Mouse (Mus musculus): ENCODE measurements around the gene Akap6. TPM values are rescaled to one million over a fixed set of nuclear protein-coding genes. Genes with fewer than 3 reads are reported as not detected.

Akap6 gene
- total RNA-seq, 1 experiment, result 0.09 TPM

GRCm38 (mm10) chr12:52944274-52944673 is 245.1 kb downstream of the Akap6 start:
- Histone ChIP-seq H3K4me1 (ENCODE audit: control insufficient read depth in 2 of 2, insufficient read depth in 2 of 2, low read length in 2 of 2, poor library complexity in 1 of 2) (no peaks in the 10 kb centered on the region), H3K4me3 (ENCODE audit: insufficient read depth in 1 of 2, low read depth in 1 of 2, low read length in 2 of 2, poor library complexity in 1 of 2, severe bottlenecking in 1 of 2) (no peak overlapping the region), H3K27ac (ENCODE audit: insufficient read depth, low read depth, low read length, poor library complexity, severe bottlenecking) (no peak overlapping the region), H3K9me3 (ENCODE audit: control insufficient read depth, insufficient read depth, low read depth, low read length) (no peaks in the 10 kb centered on the region), H3K9ac (ENCODE audit: insufficient read depth, low read depth, low read length, poor library complexity, severe bottlenecking) (no peak overlapping the region), H3K36me3 (ENCODE audit: control insufficient read depth, insufficient read depth, low read length, poor library complexity, severe bottlenecking) (no peaks in the 10 kb centered on the region)
- in situ Hi-C loops (cut with MboI; ENCODE audit: low sequenced_read_pairs in 2 of 2, unreplicated experiment in 2 of 2), result no loop called here
- no peak for DNase-seq (ENCODE audit: low read depth, low spot score)
- TF ChIP-seq MAFK (IDR thresholded peaks at IDR 0.05; ENCODE audit: insufficient read depth, low read depth, low read length) (no peak), ZC3H11A (IDR thresholded peaks at IDR 0.05; ENCODE audit: borderline replicate concordance, low read depth, low read length) (no peak), CHD2 (IDR thresholded peaks at IDR 0.05; ENCODE audit: low read depth, low read length) (no peak), ZNF384 (IDR thresholded peaks at IDR 0.05; ENCODE audit: low read depth, low read length) (no peak), HCFC1 (IDR thresholded peaks at IDR 0.05; ENCODE audit: borderline replicate concordance, insufficient read depth, low read length) (no peak)

DNA sequence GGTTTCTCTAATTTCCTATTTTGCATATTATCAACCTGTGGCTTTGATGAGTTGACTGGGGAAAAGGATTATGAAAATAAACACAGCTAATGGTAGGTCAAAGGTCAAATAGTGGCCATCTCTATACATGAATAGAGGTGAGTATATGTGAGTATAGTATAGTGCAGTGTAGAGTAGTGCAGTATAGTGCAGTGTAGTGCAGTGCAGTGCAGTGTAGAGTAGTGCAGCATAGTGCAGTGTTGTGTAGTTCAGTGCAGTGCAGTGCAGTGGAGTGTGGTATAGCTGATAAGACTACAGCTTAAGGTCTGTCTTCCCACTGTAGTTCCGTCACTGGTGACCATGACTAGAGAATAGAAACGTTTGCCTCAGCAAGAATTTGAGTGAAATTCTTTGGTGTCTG is 245.8 kb downstream of the Akap6 start:
- TF ChIP-seq ZC3H11A (IDR thresholded peaks at IDR 0.05; ENCODE audit: borderline replicate concordance, low read depth, low read length) (no peak), ZNF384 (IDR thresholded peaks at IDR 0.05; ENCODE audit: low read depth, low read length) (no peak), CHD2 (IDR thresholded peaks at IDR 0.05; ENCODE audit: low read depth, low read length) (no peak), HCFC1 (IDR thresholded peaks at IDR 0.05; ENCODE audit: borderline replicate concordance, insufficient read depth, low read length) (no peak), MAFK (IDR thresholded peaks at IDR 0.05; ENCODE audit: insufficient read depth, low read depth, low read length) (no peak)
- DNase-seq (ENCODE audit: low read depth, low spot score), result no peak
- Histone ChIP-seq H3K36me3 (ENCODE audit: control insufficient read depth, insufficient read depth, low read length, poor library complexity, severe bottlenecking) (no peaks in the 10 kb centered on the region), H3K9ac (ENCODE audit: insufficient read depth, low read depth, low read length, poor library complexity, severe bottlenecking) (no peak overlapping the region), H3K27ac (ENCODE audit: insufficient read depth, low read depth, low read length, poor library complexity, severe bottlenecking) (no peak overlapping the region), H3K4me1 (ENCODE audit: control insufficient read depth in 2 of 2, insufficient read depth in 2 of 2, low read length in 2 of 2, poor library complexity in 1 of 2) (no peaks in the 10 kb centered on the region), H3K9me3 (ENCODE audit: control insufficient read depth, insufficient read depth, low read depth, low read length) (no peaks in the 10 kb centered on the region), H3K4me3 (ENCODE audit: insufficient read depth in 1 of 2, low read depth in 1 of 2, low read length in 2 of 2, poor library complexity in 1 of 2, severe bottlenecking in 1 of 2) (no peak overlapping the region)
- in situ Hi-C loops (cut with MboI; ENCODE audit: low sequenced_read_pairs in 2 of 2, unreplicated experiment in 2 of 2), result no loop called here

GRCm38 (mm10) chr12:52950660-52951059 is 251.5 kb downstream of the Akap6 start:
- in situ Hi-C loops (cut with MboI; ENCODE audit: low sequenced_read_pairs in 2 of 2, unreplicated experiment in 2 of 2), result no loop called here
- H3K27ac ChIP-seq (ENCODE audit: insufficient read depth, low read depth, low read length, poor library complexity, severe bottlenecking), result no peak overlapping the region
- no peaks in the 10 kb centered on the region for H3K4me1 ChIP-seq (ENCODE audit: control insufficient read depth in 2 of 2, insufficient read depth in 2 of 2, low read length in 2 of 2, poor library complexity in 1 of 2)
- H3K4me3 ChIP-seq (ENCODE audit: insufficient read depth in 1 of 2, low read depth in 1 of 2, low read length in 2 of 2, poor library complexity in 1 of 2, severe bottlenecking in 1 of 2), result no peak overlapping the region
- DNase-seq (ENCODE audit: low read depth, low spot score), result no peak
- no peak overlapping the region for H3K9ac ChIP-seq (ENCODE audit: insufficient read depth, low read depth, low read length, poor library complexity, severe bottlenecking)
- TF ChIP-seq HCFC1 (IDR thresholded peaks at IDR 0.05; ENCODE audit: borderline replicate concordance, insufficient read depth, low read length), result no peak
- TF ChIP-seq ZC3H11A (IDR thresholded peaks at IDR 0.05; ENCODE audit: borderline replicate concordance, low read depth, low read length), result no peak
- TF ChIP-seq ZNF384 (IDR thresholded peaks at IDR 0.05; ENCODE audit: low read depth, low read length), result no peak
- no peak for TF ChIP-seq CHD2 (IDR thresholded peaks at IDR 0.05; ENCODE audit: low read depth, low read length)
- TF ChIP-seq MAFK (IDR thresholded peaks at IDR 0.05; ENCODE audit: insufficient read depth, low read depth, low read length), result no peak
- H3K9me3 ChIP-seq (ENCODE audit: control insufficient read depth, insufficient read depth, low read depth, low read length), result no peaks in the 10 kb centered on the region
- H3K36me3 ChIP-seq (ENCODE audit: control insufficient read depth, insufficient read depth, low read length, poor library complexity, severe bottlenecking), result no peaks in the 10 kb centered on the region

- TF ChIP-seq ZNF384 (IDR thresholded peaks at IDR 0.05; ENCODE audit: low read depth, low read length), result no peak
- no peak for TF ChIP-seq CHD2 (IDR thresholded peaks at IDR 0.05; ENCODE audit: low read depth, low read length)
- no peak for TF ChIP-seq ZC3H11A (IDR thresholded peaks at IDR 0.05; ENCODE audit: borderline replicate concordance, low read depth, low read length)
- no peak for TF ChIP-seq HCFC1 (IDR thresholded peaks at IDR 0.05; ENCODE audit: borderline replicate concordance, insufficient read depth, low read length)
- TF ChIP-seq MAFK (IDR thresholded peaks at IDR 0.05; ENCODE audit: insufficient read depth, low read depth, low read length), result no peak
- in situ Hi-C loops (cut with MboI; ENCODE audit: low sequenced_read_pairs in 2 of 2, unreplicated experiment in 2 of 2), result no loop called here
- no peak overlapping the region for H3K27ac ChIP-seq (ENCODE audit: insufficient read depth, low read depth, low read length, poor library complexity, severe bottlenecking)
- H3K4me3 ChIP-seq (ENCODE audit: insufficient read depth in 1 of 2, low read depth in 1 of 2, low read length in 2 of 2, poor library complexity in 1 of 2, severe bottlenecking in 1 of 2), result no peak overlapping the region
- no peak for DNase-seq (ENCODE audit: low read depth, low spot score)
- no peak overlapping the region for H3K9ac ChIP-seq (ENCODE audit: insufficient read depth, low read depth, low read length, poor library complexity, severe bottlenecking)
- H3K4me1 ChIP-seq (ENCODE audit: control insufficient read depth in 2 of 2, insufficient read depth in 2 of 2, low read length in 2 of 2, poor library complexity in 1 of 2), result no peaks in the 10 kb centered on the region
- H3K36me3 ChIP-seq (ENCODE audit: control insufficient read depth, insufficient read depth, low read length, poor library complexity, severe bottlenecking), result no peaks in the 10 kb centered on the region
- no peaks in the 10 kb centered on the region for H3K9me3 ChIP-seq (ENCODE audit: control insufficient read depth, insufficient read depth, low read depth, low read length)
Measured at GRCm38 (mm10) chr12:52957587-52957986, 258.4 kb downstream of the Akap6 start.

GRCm38 (mm10) chr12:52957994-52958393 is 258.8 kb downstream of the Akap6 start:
- no peak overlapping the region for H3K9ac ChIP-seq (ENCODE audit: insufficient read depth, low read depth, low read length, poor library complexity, severe bottlenecking)
- in situ Hi-C loops (cut with MboI; ENCODE audit: low sequenced_read_pairs in 2 of 2, unreplicated experiment in 2 of 2), result no loop called here
- DNase-seq (ENCODE audit: low read depth, low spot score), result no peak
- no peak overlapping the region for H3K27ac ChIP-seq (ENCODE audit: insufficient read depth, low read depth, low read length, poor library complexity, severe bottlenecking)
- H3K9me3 ChIP-seq (ENCODE audit: control insufficient read depth, insufficient read depth, low read depth, low read length), result no peaks in the 10 kb centered on the region
- TF ChIP-seq ZNF384 (IDR thresholded peaks at IDR 0.05; ENCODE audit: low read depth, low read length) (no peak), CHD2 (IDR thresholded peaks at IDR 0.05; ENCODE audit: low read depth, low read length) (no peak), MAFK (IDR thresholded peaks at IDR 0.05; ENCODE audit: insufficient read depth, low read depth, low read length) (no peak), ZC3H11A (IDR thresholded peaks at IDR 0.05; ENCODE audit: borderline replicate concordance, low read depth, low read length) (no peak), HCFC1 (IDR thresholded peaks at IDR 0.05; ENCODE audit: borderline replicate concordance, insufficient read depth, low read length) (no peak)
- no peaks in the 10 kb centered on the region for H3K36me3 ChIP-seq (ENCODE audit: control insufficient read depth, insufficient read depth, low read length, poor library complexity, severe bottlenecking)
- H3K4me3 ChIP-seq (ENCODE audit: insufficient read depth in 1 of 2, low read depth in 1 of 2, low read length in 2 of 2, poor library complexity in 1 of 2, severe bottlenecking in 1 of 2), result no peak overlapping the region
- H3K4me1 ChIP-seq (ENCODE audit: control insufficient read depth in 2 of 2, insufficient read depth in 2 of 2, low read length in 2 of 2, poor library complexity in 1 of 2), result no peaks in the 10 kb centered on the region
